In genomic region chr8:30331201-30331600, GRCm38 (mm10) we compare ENCODE assay signal across 16 mouse cellular contexts.
"Had no signal": no experiment of that assay in that cellular context is flagged by ENCODE, and none has a peak within 500 bp of the region (broad histone marks: within the 10 kb centered on the region; RNA-seq: fewer than 3 reads in every experiment).

No protein-coding gene starts in this region.

- DNase-seq: heart, postnatal 10 days; heart, postnatal 14 days; heart, postnatal 36 days; heart, postnatal 4 days; kidney, adult 11 months; kidney, adult 18-20 months; kidney, adult 2 months; kidney, adult 8-10 months; kidney, adult 9 months; kidney, postnatal 10 days; kidney, postnatal 14 days; kidney, postnatal 25 days; kidney, postnatal 36 days; kidney, postnatal 4 days; layer of hippocampus, adult 9-11 months; layer of hippocampus, postnatal 36 days had no signal
